Mouse (Mus musculus) forebrain, embryonic 12.5 days (tissue): ENCODE measurements around the gene Srpk3. TPM values are rescaled to one million over a fixed set of nuclear protein-coding genes. Genes with fewer than 3 reads are reported as not detected.
"Not testable (repeated sequence)": the region's sequence is repeated elsewhere in the genome, so short reads cannot be mapped to it uniquely, and the experiment has no call there.

Experiments
- ATAC-seq: fragments of 200-750 bp; cut with Nextera tagmentation; 2 replicates; pipeline ENCODE4 v1.8.0; 2017; ENCODE audit warnings: moderate TSS enrichment; ENCODE audit not compliant: low FRiP score
- H3K27ac ChIP-seq: fragments of 300-500 bp; sonication (generic); 2 replicates; pipeline ENCODE4 v1.5.1; 2016; ENCODE audit warnings: mild to moderate bottlenecking
- H3K27me3 ChIP-seq: fragments of 300-500 bp; sonication (generic); 2 replicates; pipeline ENCODE4 v1.6.1; 2016; ENCODE audit warnings: mild to moderate bottlenecking
- H3K36me3 ChIP-seq: fragments of 300-500 bp; sonication (generic); replicated peaks from 2 replicates; pipeline ENCODE4 v1.6.1; 2016; ENCODE audit warnings: mild to moderate bottlenecking
- H3K4me1 ChIP-seq: fragments of 300-500 bp; sonication (generic); 2 replicates; pipeline ENCODE4 v1.6.1; 2016
- H3K4me2 ChIP-seq: fragments of 300-500 bp; sonication (generic); 2 replicates; pipeline ENCODE4 v1.6.1; 2016; ENCODE audit warnings: mild to moderate bottlenecking, moderate library complexity
- H3K4me3 ChIP-seq: fragments of 300-500 bp; sonication (generic); replicated peaks from 2 replicates; pipeline ENCODE4 v1.5.1; 2016; ENCODE audit warnings: mild to moderate bottlenecking
- H3K9ac ChIP-seq: fragments of 300-500 bp; sonication (generic); 2 replicates; pipeline ENCODE4 v1.6.1; 2016; ENCODE audit warnings: mild to moderate bottlenecking
- H3K9me3 ChIP-seq: fragments of 300-500 bp; sonication (generic); 2 replicates; pipeline ENCODE4 v1.6.1; 2016
- WGBS: fragments of 180-500 bp; shearing (Covaris S2); methylation state at CpG from one replicate; pipeline ENCODE4 v1.1.7; 2016; 5-methylcytosine and 5-hydroxymethylcytosine counted together
- polyA plus RNA-seq: library from polyadenylated mRNA; unstranded; fragments of >200 nt; fragmentation: Nextera tagmentation; extraction: Ambion mirVana; gene quantifications from 2 replicates; pipeline ENCODE4 v1.2.1, GENCODE M21; 2016

Gene Srpk3
- polyA plus RNA-seq: 0.95 and 1.3 TPM in 2 replicates

DNA sequence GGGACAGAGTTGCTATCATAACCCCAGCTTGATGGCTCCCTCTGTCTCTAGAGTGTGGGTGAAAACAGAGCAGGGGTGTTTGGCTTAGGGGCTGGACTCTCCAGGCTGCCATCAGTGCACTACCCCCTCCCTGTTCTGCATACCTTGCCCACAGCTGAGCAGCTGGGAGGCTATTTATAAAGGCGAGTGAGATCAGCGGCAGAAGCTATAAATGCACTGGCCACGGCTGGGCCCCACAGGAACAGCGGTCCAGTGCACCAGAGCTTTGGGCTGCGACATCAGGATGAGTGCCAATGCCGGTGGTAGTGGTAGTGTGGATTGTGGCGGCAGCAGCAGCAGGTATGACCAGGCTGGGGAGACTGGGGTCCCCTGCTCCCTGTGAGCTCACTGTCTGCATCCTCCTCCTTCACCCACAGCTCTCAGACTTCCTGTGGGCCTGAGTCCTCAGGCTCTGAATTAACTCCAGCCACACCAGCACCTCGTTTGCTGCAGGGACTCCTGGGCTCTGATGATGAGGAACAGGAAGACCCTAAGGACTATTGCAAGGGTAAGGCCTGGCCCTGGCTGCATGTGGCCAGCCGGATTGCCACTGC, at the start of gene Srpk3:
TSS of gene Srpk3 (plus strand) at position 238 of the 593 bp plus-strand sequence.
- no peak for ATAC-seq

DNA sequence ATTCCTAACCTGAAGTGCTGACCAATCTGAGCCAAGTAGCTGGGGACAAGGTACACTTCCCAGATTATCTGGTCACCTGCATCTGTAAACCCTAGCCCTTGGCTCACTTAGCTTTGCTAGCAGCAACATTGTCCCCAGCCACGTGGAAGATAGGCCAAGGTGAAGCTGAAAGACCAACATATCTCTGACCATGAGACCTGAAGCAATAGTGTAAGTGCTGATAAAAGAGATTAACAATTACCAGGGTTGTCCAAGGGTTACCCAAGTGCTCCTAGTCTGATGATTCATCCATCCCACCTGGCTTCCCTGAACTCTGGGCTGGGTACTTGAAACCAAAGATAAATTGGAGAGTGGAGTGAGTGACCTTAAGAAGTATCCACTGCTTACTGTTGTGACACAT, 43.3 kb upstream of the Srpk3 start:
- Histone ChIP-seq H3K36me3 (no peaks in the 10 kb centered on the region), H3K4me2 (no peak overlapping the region), H3K27ac (no peak overlapping the region), H3K4me3 (no peak overlapping the region), H3K4me1 (no peaks in the 10 kb centered on the region), H3K27me3 (no peaks in the 10 kb centered on the region), H3K9me3 (no peaks in the 10 kb centered on the region), H3K9ac (no peak overlapping the region)
- 53% methylated on average over 1 of the region's 1 CpGs for WGBS
- no peak for ATAC-seq

More for the DNA sequence above, at the start of gene Srpk3:
- H3K36me3 ChIP-seq: peaks cover 22% of the 10 kb centered on the region; the same call in 1 of the 2 replicates
- H3K9ac ChIP-seq: no peak within 1 kb of the TSS
- H3K9me3 ChIP-seq: no peaks in the 10 kb centered on the region
- no peaks in the 10 kb centered on the region for H3K4me1 ChIP-seq
- 80% methylated on average over 9 of the region's 9 CpGs for WGBS
- H3K27me3 ChIP-seq: peaks cover 7% of the 10 kb centered on the region; the same call in 1 of the 2 replicates
- H3K27ac ChIP-seq: no peak within 1 kb of the TSS
- H3K4me3 ChIP-seq: no peak within 1 kb of the TSS
- no peak within 1 kb of the TSS for H3K4me2 ChIP-seq

DNA sequence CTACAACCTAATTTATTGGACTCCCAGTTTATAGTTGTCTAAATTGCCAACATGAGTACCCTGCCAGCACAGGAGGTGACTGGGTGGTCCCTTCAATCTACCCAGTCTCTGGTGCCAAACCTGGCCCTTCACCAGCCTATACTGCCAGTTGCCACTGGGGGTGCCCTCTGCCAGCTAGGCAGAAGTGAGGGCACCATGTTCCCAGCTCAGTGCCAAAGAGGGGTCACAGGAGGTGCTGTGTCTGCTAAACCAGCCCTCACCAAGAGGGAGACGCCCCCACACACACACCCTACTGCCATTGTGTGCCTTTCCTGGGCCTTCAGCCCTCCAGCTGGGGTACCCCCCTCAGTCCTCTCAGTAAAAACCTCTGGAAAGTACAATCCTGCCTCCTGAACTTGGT, 36.0 kb upstream of the Srpk3 start:
- no peak overlapping the region for H3K4me3 ChIP-seq
- 56% methylated on average over 1 of the region's 1 CpGs for WGBS
- H3K9me3 ChIP-seq: no peaks in the 10 kb centered on the region
- no peak overlapping the region for H3K27ac ChIP-seq
- no peak for ATAC-seq
- H3K36me3 ChIP-seq: no peaks in the 10 kb centered on the region
- no peak overlapping the region for H3K9ac ChIP-seq
- H3K4me1 ChIP-seq: no peaks in the 10 kb centered on the region
- no peak overlapping the region for H3K4me2 ChIP-seq
- no peaks in the 10 kb centered on the region for H3K27me3 ChIP-seq

DNA sequence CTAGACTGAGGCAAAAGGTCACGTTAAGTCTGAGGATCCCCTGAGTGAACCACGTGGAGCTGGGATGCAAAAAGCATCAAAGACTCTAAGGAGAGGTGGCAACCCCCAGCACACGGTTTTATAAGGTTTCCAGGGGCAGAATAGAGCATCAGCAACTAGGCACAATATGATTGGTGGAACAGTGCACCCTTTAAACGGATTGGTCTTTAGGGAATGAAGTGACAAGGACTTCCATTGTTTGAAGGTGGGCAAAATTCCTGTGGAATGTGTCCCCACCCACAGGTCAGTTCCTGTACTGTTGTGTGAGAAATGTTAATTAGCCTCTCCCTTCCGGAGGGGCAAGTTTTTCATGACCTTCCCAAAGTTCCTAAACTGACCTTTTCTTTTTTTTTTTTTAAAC, 35.1 kb upstream of the Srpk3 start:
- no peaks in the 10 kb centered on the region for H3K36me3 ChIP-seq
- no peak for ATAC-seq
- no peaks in the 10 kb centered on the region for H3K27me3 ChIP-seq
- H3K9me3 ChIP-seq: no peaks in the 10 kb centered on the region
- no peak overlapping the region for H3K27ac ChIP-seq
- H3K9ac ChIP-seq: no peak overlapping the region
- WGBS: 68% methylated on average over 5 of the region's 5 CpGs
- H3K4me3 ChIP-seq: no peak overlapping the region
- H3K4me1 ChIP-seq: no peaks in the 10 kb centered on the region
- no peak overlapping the region for H3K4me2 ChIP-seq

DNA sequence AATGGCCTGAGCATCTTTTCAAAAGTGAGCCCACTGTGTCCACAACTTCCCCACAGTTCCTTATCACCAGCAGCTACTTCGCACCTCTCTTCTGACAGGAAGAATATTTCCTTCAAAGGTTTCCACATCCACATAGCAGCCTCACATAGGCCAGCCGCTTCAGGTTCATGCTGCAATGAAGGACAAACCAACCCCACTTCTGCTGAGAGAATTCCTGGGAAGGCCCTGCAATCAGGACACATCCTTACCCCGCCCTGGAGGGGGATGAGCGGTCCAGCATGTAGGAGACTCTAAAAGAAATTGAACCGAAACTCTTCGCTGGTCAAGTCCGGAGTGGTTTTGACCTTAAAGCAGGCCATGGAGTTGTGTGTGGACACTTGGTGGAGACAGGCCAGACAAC, 34.4 kb upstream of the Srpk3 start:
- ATAC-seq, H3K9ac ChIP-seq, H3K36me3 ChIP-seq, H3K9me3 ChIP-seq, H3K4me3 ChIP-seq, H3K27ac ChIP-seq, H3K27me3 ChIP-seq, H3K4me2 ChIP-seq, H3K4me1 ChIP-seq: not testable (repeated sequence)
- 96% methylated on average over 7 of the region's 7 CpGs for WGBS

DNA sequence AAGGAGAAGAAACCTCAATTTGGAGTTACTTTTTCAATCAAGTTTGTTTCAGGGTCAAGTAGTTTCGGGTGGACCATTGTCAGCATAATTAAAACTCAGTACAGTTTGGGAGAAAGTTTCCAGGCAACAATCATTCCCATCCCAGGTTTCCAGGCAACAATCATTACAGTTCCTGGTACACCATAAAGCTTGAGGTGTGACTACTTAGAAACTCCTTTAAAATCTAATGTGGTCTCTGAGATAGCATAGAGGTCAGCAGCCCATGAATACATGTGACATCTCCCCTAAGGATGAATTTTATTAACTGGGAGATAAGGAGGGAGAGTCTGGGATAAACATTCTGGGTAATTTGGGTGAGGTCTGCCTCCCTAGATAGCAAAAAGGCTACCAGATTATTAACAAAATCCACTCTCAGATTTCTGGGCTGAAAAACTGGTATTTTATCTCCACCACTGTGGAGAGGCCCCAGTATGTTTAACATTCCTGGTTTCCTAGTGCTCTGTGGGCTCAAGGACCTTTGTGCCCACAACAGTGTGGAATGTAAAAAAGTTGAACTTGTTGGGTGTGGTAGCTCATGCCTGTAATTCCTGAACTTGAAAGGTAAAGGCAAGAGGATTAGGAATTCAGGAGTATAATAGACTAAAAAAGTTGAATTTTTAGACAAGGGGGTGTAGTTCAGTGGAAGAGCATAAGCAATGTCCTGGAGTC, 29.3 kb upstream of the Srpk3 start:
- Histone ChIP-seq H3K9ac (no peak overlapping the region), H3K4me2 (no peak overlapping the region), H3K4me3 (no peak overlapping the region), H3K9me3 (no peaks in the 10 kb centered on the region), H3K4me1 (no peaks in the 10 kb centered on the region), H3K27ac (no peak overlapping the region), H3K27me3 (no peaks in the 10 kb centered on the region), H3K36me3 (no peaks in the 10 kb centered on the region)
- ATAC-seq: no peak
- WGBS: 61% methylated on average over 1 of the region's 1 CpGs

DNA sequence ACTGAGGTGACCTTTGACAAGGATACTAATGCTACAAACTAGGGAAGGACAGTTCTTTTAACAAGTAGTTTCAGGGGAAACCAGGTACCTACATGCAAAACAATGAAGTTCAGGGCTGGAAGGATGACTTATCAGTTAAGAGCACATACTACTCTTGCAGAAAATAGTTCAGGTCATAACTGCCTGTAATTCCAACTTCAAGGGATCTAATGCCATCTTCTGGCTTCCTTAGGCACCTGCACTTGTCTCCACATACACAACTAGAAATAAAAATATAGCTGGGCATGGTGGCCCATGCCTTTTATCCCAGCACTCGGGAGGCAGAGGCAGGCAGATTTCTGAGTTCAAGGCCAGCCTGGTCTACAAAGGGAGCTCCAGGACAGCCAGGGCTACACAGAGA, 25.2 kb upstream of the Srpk3 start:
- Histone ChIP-seq H3K27ac (no peak overlapping the region), H3K9ac (no peak overlapping the region), H3K4me3 (no peak overlapping the region), H3K36me3 (no peaks in the 10 kb centered on the region), H3K4me2 (no peak overlapping the region), H3K4me1 (no peaks in the 10 kb centered on the region), H3K27me3 (no peaks in the 10 kb centered on the region), H3K9me3 (no peaks in the 10 kb centered on the region)
- 85% methylated on average over 1 of the region's 1 CpGs for WGBS
- ATAC-seq: no peak

DNA sequence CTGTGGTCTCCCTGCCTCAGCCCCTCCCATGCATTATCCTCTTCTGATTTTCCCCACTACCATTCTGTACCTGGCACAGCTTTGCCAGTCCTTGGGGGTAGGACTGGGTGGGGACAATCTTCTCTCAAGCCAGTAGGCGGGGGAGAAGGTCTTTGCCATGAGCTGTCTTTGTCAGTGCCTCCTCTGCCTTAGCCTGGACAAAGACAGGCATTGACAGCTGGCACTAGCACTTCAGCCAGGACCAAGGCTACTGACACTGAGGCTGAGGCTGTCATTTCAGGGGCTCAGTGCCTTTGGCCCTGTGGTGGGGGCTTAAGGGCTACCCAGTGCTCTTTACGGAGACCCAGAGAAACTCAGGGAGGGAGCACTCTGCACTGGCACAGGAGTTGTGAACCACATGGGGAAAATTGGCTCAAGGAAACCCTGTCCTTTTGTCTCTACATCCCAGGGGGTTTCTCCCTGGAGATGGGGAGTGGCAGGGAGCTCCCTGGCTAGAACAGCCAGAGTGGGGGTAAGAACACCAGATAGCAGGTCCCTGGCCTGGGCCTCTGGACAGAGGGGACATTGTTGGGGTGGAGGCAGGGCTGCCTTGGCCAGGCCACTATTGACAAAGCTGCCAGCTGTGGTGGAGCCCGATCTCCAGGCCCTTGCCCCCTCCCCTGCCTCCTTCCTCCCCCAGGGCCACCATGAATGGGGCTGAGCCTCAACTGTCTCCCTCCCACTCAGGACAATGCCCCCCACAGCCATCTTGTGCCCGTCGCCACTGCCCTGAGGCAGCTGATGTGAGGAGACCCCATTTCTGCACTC, 17.7 kb upstream of the Srpk3 start, which contains the start of gene Plxnb3:
TSS of gene Plxnb3 (plus strand) at position 757 of the 807 bp plus-strand sequence.
- no peak for ATAC-seq
- Histone ChIP-seq H3K9ac (no peak within 1 kb of the TSS), H3K4me1 (no peaks in the 10 kb centered on the region), H3K27ac (no peak within 1 kb of the TSS), H3K9me3 (no peaks in the 10 kb centered on the region), H3K4me3 (no peak within 1 kb of the TSS), H3K4me2 (no peak within 1 kb of the TSS), H3K36me3 (no peaks in the 10 kb centered on the region), H3K27me3 (no peaks in the 10 kb centered on the region; the same call in 1 of the 2 replicates)
- WGBS: 61% methylated on average over 5 of the region's 5 CpGs

DNA sequence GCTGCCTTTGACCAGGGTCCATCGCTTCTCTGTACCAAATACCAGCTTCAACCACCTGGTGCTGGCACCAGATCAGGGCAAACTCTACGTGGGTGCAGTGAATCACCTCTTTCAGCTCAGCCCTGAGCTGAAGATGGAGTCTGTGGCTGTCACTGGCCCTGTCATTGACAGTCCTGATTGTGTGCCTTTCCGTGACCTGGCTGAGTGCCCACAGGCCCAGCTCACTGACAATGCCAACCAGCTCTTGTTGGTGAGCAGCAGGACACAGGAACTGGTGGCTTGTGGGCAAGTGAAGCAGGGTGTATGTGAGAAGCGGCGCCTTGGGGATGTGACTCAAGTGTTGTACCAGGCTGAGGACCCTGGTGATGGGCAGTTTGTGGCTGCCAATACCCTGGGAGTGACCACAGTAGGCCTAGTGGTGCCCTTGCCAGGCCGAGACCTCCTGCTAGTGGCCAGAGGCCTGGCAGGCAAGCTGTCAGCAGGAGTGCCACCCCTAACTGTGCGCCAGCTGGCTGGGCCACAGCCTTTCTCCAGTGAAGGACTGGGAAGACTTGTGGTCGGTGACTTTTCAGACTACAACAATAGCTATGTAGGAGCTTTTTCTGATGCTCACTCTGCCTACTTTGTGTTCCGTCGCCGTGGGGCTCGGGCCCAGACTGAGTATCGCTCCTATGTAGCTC, 15.5 kb upstream of the Srpk3 start:
- 83% methylated on average over 13 of the region's 13 CpGs for WGBS
- no peak overlapping the region for H3K27ac ChIP-seq
- ATAC-seq: no peak
- H3K9me3 ChIP-seq: no peaks in the 10 kb centered on the region
- no peak overlapping the region for H3K4me2 ChIP-seq
- H3K9ac ChIP-seq: no peak overlapping the region
- H3K27me3 ChIP-seq: no peaks in the 10 kb centered on the region; the same call in 1 of the 2 replicates
- no peaks in the 10 kb centered on the region for H3K4me1 ChIP-seq
- H3K36me3 ChIP-seq: no peaks in the 10 kb centered on the region
- no peak overlapping the region for H3K4me3 ChIP-seq

DNA sequence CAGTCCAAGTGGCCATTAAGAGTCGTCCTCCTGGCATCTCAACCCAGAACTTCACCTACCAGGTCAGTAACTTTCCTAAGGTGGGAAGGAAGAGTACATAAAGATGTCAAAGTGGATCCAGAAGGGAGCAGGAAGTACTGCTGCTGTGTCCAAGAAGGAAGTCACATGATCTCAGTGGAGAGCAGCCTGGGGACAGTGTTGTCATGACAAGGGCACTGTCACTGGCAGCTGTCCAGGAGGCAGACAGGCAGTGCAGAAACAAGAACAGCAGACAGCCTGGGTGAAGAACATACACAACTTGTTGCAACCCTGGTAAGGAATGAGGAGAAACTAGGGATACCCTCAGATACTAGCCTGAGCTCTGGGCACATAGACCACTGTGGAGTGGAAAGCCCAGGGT, 8.9 kb upstream of the Srpk3 start:
- no peaks in the 10 kb centered on the region for H3K9me3 ChIP-seq
- no peaks in the 10 kb centered on the region for H3K27me3 ChIP-seq
- no peaks in the 10 kb centered on the region for H3K36me3 ChIP-seq
- H3K4me1 ChIP-seq: no peaks in the 10 kb centered on the region
- H3K27ac ChIP-seq: no peak overlapping the region
- H3K9ac ChIP-seq: no peak overlapping the region
- H3K4me2 ChIP-seq: no peak overlapping the region
- no peak for ATAC-seq
- WGBS: 57% methylated on average over 1 of the region's 1 CpGs
- H3K4me3 ChIP-seq: no peak overlapping the region

DNA sequence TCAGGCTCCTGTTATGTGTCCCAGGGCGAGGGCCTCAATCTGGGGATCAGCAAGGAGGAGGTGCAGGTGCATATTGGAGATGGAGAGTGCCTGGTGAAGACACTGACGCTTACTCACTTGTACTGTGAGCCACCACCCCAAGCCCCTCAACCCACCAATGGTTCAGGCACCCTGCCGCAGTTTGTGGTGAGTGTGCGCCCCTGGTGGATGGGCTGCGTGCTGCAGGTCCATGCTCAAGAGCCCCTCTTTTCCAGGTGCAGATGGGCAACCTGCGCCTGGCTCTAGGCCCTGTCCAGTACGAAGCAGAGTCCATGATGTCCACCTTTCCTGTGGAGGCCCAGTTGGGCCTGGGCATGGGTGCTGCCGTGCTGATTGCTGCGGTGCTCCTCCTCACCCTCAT, 6.9 kb upstream of the Srpk3 start:
- no peak overlapping the region for H3K9ac ChIP-seq
- no peak overlapping the region for H3K4me2 ChIP-seq
- H3K9me3 ChIP-seq: no peaks in the 10 kb centered on the region
- H3K27ac ChIP-seq: no peak overlapping the region
- H3K4me3 ChIP-seq: no peak overlapping the region
- no peak for ATAC-seq
- WGBS: 51% methylated on average over 9 of the region's 9 CpGs
- H3K27me3 ChIP-seq: peaks cover 7% of the 10 kb centered on the region; the same call in 1 of the 2 replicates
- no peaks in the 10 kb centered on the region for H3K4me1 ChIP-seq
- no peaks in the 10 kb centered on the region for H3K36me3 ChIP-seq
